Mouse (Mus musculus) small intestine, adult 2 months (tissue): Measurements from ENCODE around the gene Jak1.

Experiments
- CTCF ChIP-seq: fragments of 200-500 bp; IDR thresholded peaks from 2 replicates; pipeline ENCODE4 v1.5.1; 2012; ENCODE audit warnings: low read depth, mild to moderate bottlenecking, control low read depth, inconsistent platforms, low read length, moderate library complexity, mixed read lengths; ENCODE audit not compliant: insufficient replicate concordance, insufficient read length; ENCODE audit errors: extremely low read depth
- POLR2A ChIP-seq: fragments of 200-500 bp; IDR thresholded peaks from 2 replicates; pipeline ENCODE4 v1.6.1; 2012; ENCODE audit warnings: low read depth, mild to moderate bottlenecking, control low read depth, inconsistent platforms, low read length, moderate library complexity

- TF ChIP-seq CTCF (no peak), POLR2A (no peak)
Observed at GRCm38 (mm10) chr4:101260744-101261291, 4.3 kb downstream of the Jak1 start.
